Mouse (Mus musculus) small intestine, adult 2 months (tissue): Measurements from ENCODE around the gene Opa3. TPM values are rescaled to one million over a fixed set of nuclear protein-coding genes. Genes with fewer than 3 reads are reported as not detected.

Experiments
- H3K27ac ChIP-seq: fragments of 200-500 bp; 2 replicates; pipeline ENCODE4 v1.5.1; 2012; ENCODE audit warnings: low read depth, low read length, control low read depth, inconsistent platforms; ENCODE audit not compliant: insufficient read depth
- H3K27me3 ChIP-seq: fragments of 200-500 bp; 2 replicates; pipeline ENCODE4 v1.6.1; 2012; ENCODE audit warnings: mild to moderate bottlenecking, moderate library complexity, low read length, inconsistent platforms; ENCODE audit not compliant: control insufficient read depth, insufficient read depth
- H3K36me3 ChIP-seq: fragments of 200-500 bp; 2 replicates; pipeline ENCODE4 v1.6.1; 2012; ENCODE audit warnings: mild to moderate bottlenecking, low read length, control low read depth, inconsistent platforms; ENCODE audit not compliant: control insufficient read depth, insufficient read depth
- H3K4me1 ChIP-seq: fragments of 200-500 bp; 2 replicates; pipeline ENCODE4 v1.6.1; 2012; ENCODE audit warnings: low read length, inconsistent platforms, mixed read lengths; ENCODE audit not compliant: control insufficient read depth, insufficient read depth, insufficient read length
- H3K4me3 ChIP-seq: fragments of 200-500 bp; 2 replicates; pipeline ENCODE4 v1.5.1; 2012; ENCODE audit warnings: low read depth, mild to moderate bottlenecking, control low read depth, inconsistent platforms, low read length, moderate library complexity
- CTCF ChIP-seq: fragments of 200-500 bp; IDR thresholded peaks from 2 replicates; pipeline ENCODE4 v1.5.1; 2012; ENCODE audit warnings: low read depth, mild to moderate bottlenecking, control low read depth, inconsistent platforms, low read length, moderate library complexity, mixed read lengths; ENCODE audit not compliant: insufficient replicate concordance, insufficient read length; ENCODE audit errors: extremely low read depth
- POLR2A ChIP-seq: fragments of 200-500 bp; IDR thresholded peaks from 2 replicates; pipeline ENCODE4 v1.6.1; 2012; ENCODE audit warnings: low read depth, mild to moderate bottlenecking, control low read depth, inconsistent platforms, low read length, moderate library complexity
- WGBS: fragments of 180-500 bp; shearing (Covaris S2); methylation state at CpG from one replicate; pipeline ENCODE4 v1.1.7; 2018; 5-methylcytosine and 5-hydroxymethylcytosine counted together
- polyA plus RNA-seq: library from polyadenylated mRNA; depleted of rRNA; stranded (reverse); fragments of >200 nt; gene quantifications from 2 replicates; pipeline ENCODE4 v1.2.3, GENCODE M21; 2012

Gene Opa3
- polyA plus RNA-seq, 1 experiment: 34.6 TPM

DNA sequence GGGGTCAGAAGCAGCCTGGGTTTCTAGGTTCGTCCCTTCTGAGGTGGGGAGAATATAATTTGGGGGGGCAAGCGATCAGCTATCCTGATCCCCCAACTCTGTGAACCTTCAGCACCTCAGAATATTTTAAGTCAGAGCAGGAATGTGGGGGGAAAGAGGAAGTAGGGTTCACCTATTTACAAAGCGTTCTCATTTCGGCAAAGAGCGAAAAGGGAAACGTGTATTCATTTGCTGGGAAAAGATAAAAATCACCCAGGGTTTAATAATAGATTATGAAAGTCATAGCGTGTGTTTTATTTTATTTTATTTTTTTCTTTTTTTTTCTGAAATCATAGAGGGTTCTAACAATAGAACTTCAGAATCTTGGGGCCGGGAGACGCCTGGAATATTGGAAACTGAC is 13.2 kb upstream of the Opa3 start:
- H3K27me3 ChIP-seq: peaks cover 23% of the 10 kb centered on the region
- H3K27ac ChIP-seq: no peak overlapping the region
- peaks cover 11% of the 10 kb centered on the region for H3K4me1 ChIP-seq
- TF ChIP-seq POLR2A (no peak), CTCF (no peak)
- 53% methylated on average over 9 of the region's 9 CpGs for WGBS
- H3K4me3 ChIP-seq: no peak overlapping the region
- no peaks in the 10 kb centered on the region for H3K36me3 ChIP-seq

DNA sequence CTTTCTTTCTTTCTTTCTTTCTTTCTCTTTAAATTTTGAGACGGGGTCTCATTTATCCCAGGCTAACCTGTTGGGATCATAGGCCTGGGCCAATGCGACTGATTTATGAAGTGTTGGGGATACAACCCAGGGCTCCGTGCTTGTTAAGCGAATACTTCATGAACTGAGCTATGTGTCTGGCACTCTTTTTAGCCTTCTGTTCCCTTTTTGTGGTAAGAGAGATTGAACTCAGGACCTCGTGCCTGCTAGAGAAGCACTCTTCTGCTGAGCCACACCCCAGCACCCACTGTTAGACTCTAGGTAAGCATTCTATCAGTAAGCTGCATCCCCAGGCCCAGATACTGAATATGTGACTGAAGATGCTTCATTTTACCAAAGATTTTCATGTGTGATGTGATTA is 10.6 kb upstream of the Opa3 start:
- 60% methylated on average over 5 of the region's 5 CpGs for WGBS

GRCm38 (mm10) chr7:19217944-19218343 is 10.2 kb upstream of the Opa3 start:
- TF ChIP-seq POLR2A: no peak
- 20% methylated on average over 3 of the region's 3 CpGs for WGBS

More for the DNA sequence above, 10.6 kb upstream of the Opa3 start:
- Histone ChIP-seq H3K4me1 (0 out of 2 replicates have a peak, but pooled peaks cover 4% of the 10 kb centered on the region), H3K4me3 (no peak overlapping the region), H3K27ac (no peak overlapping the region), H3K27me3 (peaks cover 19% of the 10 kb centered on the region), H3K36me3 (no peaks in the 10 kb centered on the region)
- no peak for TF ChIP-seq POLR2A
- no peak for TF ChIP-seq CTCF

DNA sequence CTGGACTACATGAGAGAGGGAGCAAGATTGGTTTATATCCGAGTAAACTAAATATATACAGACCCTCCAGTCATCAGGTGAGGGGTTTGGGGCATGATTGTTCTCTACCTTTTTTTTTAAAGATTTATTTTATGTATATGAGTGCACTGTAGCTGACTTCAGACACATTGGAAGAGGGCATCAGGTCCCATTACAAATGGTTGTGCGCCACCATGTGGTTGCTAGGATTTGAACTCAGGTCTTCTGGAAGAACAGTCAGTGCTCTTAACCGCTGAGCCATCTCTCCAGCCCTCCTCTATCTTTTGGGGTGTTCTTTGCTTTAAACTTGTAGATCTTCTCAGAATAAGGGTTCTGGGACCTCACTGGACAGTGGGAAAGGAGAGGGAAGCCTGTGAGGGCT is 8.1 kb upstream of the Opa3 start:
- Histone ChIP-seq H3K4me1 (peaks cover 4% of the 10 kb centered on the region; the same call in 1 of the 2 replicates), H3K27me3 (peaks cover 13% of the 10 kb centered on the region; the same call in 1 of the 2 replicates), H3K36me3 (no peaks in the 10 kb centered on the region), H3K27ac (no peak overlapping the region), H3K4me3 (no peak overlapping the region)
- WGBS: 72% methylated on average over 3 of the region's 3 CpGs
- no peak for TF ChIP-seq CTCF
- no peak for TF ChIP-seq POLR2A

More at GRCm38 (mm10) chr7:19217944-19218343, 10.2 kb upstream of the Opa3 start:
- Histone ChIP-seq H3K27me3 (peaks cover 15% of the 10 kb centered on the region; the same call in 1 of the 2 replicates), H3K27ac (no peak overlapping the region), H3K4me3 (no peak overlapping the region), H3K4me1 (no peaks in the 10 kb centered on the region), H3K36me3 (no peaks in the 10 kb centered on the region)

GRCm38 (mm10) chr7:19222189-19222588 is 5.9 kb upstream of the Opa3 start:
- Histone ChIP-seq H3K4me3 (no peak overlapping the region), H3K36me3 (peaks cover 4% of the 10 kb centered on the region; the same call in 1 of the 2 replicates), H3K27ac (no peak overlapping the region), H3K4me1 (peaks cover 16% of the 10 kb centered on the region; the same call in 1 of the 2 replicates), H3K27me3 (0 out of 2 replicates have a peak, but pooled peaks cover 5% of the 10 kb centered on the region)
- TF ChIP-seq CTCF: no peak
- TF ChIP-seq POLR2A: no peak
- WGBS: 94% methylated on average over 16 of the region's 16 CpGs

DNA sequence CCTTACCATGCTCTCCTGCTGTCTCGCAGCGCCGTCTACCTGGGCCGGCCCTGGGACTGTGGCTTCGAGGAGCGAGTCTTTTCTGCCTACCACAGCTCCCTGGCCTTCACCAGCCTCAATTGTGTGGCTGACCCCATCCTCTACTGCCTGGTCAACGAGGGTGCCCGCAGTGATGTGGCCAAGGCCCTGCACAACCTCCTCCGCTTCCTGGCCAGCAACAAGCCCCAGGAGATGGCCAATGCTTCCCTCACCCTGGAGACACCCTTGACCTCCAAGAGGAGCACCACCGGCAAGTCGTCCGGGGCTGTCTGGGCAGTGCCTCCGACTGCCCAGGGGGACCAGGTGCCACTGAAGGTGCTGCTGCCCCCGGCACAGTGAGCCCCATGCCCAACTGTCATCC is 5.3 kb upstream of the Opa3 start:
- H3K27ac ChIP-seq: no peak overlapping the region
- peaks cover 18% of the 10 kb centered on the region; the same call in 1 of the 2 replicates for H3K4me1 ChIP-seq
- TF ChIP-seq POLR2A (no peak), CTCF (no peak)
- 0 out of 2 replicates have a peak, but pooled peaks cover under 1% of the 10 kb centered on the region for H3K27me3 ChIP-seq
- WGBS: 86% methylated on average over 14 of the region's 14 CpGs
- peaks cover 4% of the 10 kb centered on the region; the same call in 1 of the 2 replicates for H3K36me3 ChIP-seq
- H3K4me3 ChIP-seq: no peak overlapping the region

DNA sequence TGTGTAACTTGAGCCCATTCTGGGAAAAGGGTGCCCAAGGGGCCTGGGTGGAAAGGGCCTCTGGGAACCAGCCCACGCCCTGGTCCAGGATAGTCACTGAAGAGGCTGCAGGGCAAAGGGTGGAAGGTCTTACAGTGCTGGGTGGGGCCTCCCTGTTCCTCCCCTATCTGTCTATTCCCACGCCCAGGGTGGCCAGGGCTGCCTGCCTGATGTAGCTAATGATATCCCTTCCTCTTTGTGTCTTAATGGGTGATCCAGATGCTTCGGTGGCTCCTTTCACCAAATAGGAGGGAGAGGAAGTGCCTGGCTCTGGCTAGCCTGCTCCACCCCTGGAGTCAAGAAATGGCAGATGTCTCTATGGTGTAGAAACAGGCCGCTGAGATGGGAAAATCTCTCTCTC is 3.2 kb upstream of the Opa3 start:
- Histone ChIP-seq H3K4me3 (no peak overlapping the region), H3K4me1 (peaks cover 25% of the 10 kb centered on the region; the same call in 1 of the 2 replicates), H3K27me3 (no peaks in the 10 kb centered on the region), H3K36me3 (peaks cover 4% of the 10 kb centered on the region; the same call in 1 of the 2 replicates), H3K27ac (no peak overlapping the region)
- TF ChIP-seq CTCF (no peak), POLR2A (no peak)
- 52% methylated on average over 4 of the region's 4 CpGs for WGBS
